Mouse (Mus musculus) G1E (cell line): ENCODE results near the gene Anapc16. TPM values are rescaled to one million over a fixed set of nuclear protein-coding genes. Genes with fewer than 3 reads are reported as not detected.
"Not testable (repeated sequence)": the region's sequence is repeated elsewhere in the genome, so short reads cannot be mapped to it uniquely, and the experiment has no call there.

Experiments
- ATAC-seq: 2 replicates; pipeline ENCODE4 v1.8.0; 2016; ENCODE audit warnings: mild to moderate bottlenecking; ENCODE audit not compliant: insufficient number of reproducible peaks, poor library complexity, low FRiP score, severe bottlenecking; ENCODE audit errors: extremely low read depth
- DNase-seq: peaks from one replicate; pipeline ENCODE4 v3.0.0; 2012; ENCODE audit warnings: low spot score
- H3K27me3 ChIP-seq: 2 replicates; pipeline ENCODE4 v1.6.1; 2012; ENCODE audit warnings: mild to moderate bottlenecking, low read length, inconsistent platforms; ENCODE audit not compliant: insufficient read depth
- H3K36me3 ChIP-seq: replicated peaks from 2 replicates; pipeline ENCODE3; 2012; ENCODE audit warnings: mild to moderate bottlenecking, inconsistent platforms
- H3K4me1 ChIP-seq: 2 replicates; pipeline ENCODE4 v1.6.1; 2012; ENCODE audit warnings: low read depth, low read length, inconsistent platforms, mixed read lengths; ENCODE audit not compliant: insufficient read depth
- H3K4me3 ChIP-seq: 2 replicates; pipeline ENCODE4 v1.5.1; 2012; ENCODE audit warnings: low read depth, mild to moderate bottlenecking, inconsistent platforms, low read length, moderate library complexity, mixed read lengths
- H3K9me3 ChIP-seq: replicated peaks from 2 replicates; pipeline ENCODE4 v1.6.1; 2012; ENCODE audit warnings: inconsistent platforms
- CTCF ChIP-seq: IDR thresholded peaks from 2 replicates; pipeline ENCODE4 v1.5.1; 2012; ENCODE audit warnings: low read depth, low read length, inconsistent platforms, mixed read lengths
- GATA1 ChIP-seq: IDR thresholded peaks from 2 replicates; pipeline ENCODE4 v1.6.1; 2012; ENCODE audit warnings: borderline replicate concordance, low read length, inconsistent platforms, mixed read lengths
- GATA2 ChIP-seq: IDR thresholded peaks from 2 replicates; pipeline ENCODE4 v1.6.1; 2012; ENCODE audit warnings: low read depth, low read length, inconsistent platforms, borderline replicate concordance
- POLR2AphosphoS5 ChIP-seq: IDR thresholded peaks from 2 replicates; pipeline ENCODE4 v1.6.1; 2012; ENCODE audit warnings: low read depth, low read length, inconsistent platforms; ENCODE audit not compliant: insufficient replicate concordance
- TAL1 ChIP-seq: conservative IDR thresholded peaks from 2 replicates; pipeline ENCODE4 v1.6.1; 2012; ENCODE audit warnings: low read depth, low read length, inconsistent platforms, mixed read lengths
- polyA plus RNA-seq: library from polyadenylated mRNA; stranded (reverse); fragments of >175 nt; gene quantifications from 2 replicates; pipeline ENCODE4 v1.2.3, GENCODE M21; 2012
- total RNA-seq, 2 experiments: library from RNA; stranded (forward) in 1 of 2; stranded (reverse) in 1 of 2; fragments of 200-1000 nt in 1 of 2; fragments of >200 nt in 1 of 2; fragmentation: Nextera tagmentation in 1 of 2; gene quantifications; 2 replicates each; pipeline ENCODE4 v1.2.3; 2014 to 2017

The Anapc16 gene
- total and polyA plus RNA-seq, 3 experiments: 26.3 to 43.2 (median 36.7) TPM

DNA sequence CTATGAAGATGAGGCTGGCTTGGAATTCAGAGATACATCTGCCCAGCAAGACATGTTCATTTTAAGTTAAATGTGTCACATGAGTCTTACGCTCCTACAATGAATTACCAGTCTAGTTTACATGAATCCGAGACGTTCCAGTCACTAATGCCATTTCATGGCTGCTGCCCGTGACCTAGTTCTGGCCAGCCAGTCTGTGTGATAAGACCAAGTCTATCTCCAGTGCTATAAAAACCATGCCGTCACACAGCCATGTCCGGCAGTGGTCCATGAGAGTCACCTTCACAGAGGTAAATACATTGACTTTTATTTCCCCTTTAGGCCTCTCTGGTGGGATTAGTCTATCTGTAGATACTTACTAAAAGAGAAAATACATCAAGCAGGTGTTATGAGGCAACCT, 7.0 kb downstream of the Anapc16 start:
- ATAC-seq: no peak
- DNase-seq: no peak
- no peak for TF ChIP-seq POLR2AphosphoS5
- no peak for TF ChIP-seq CTCF
- no peak for TF ChIP-seq GATA2
- TF ChIP-seq GATA1: no peak
- no peak for TF ChIP-seq TAL1
- Histone ChIP-seq H3K4me1 (peaks cover 14% of the 10 kb centered on the region), H3K27me3 (no peaks in the 10 kb centered on the region), H3K9me3 (no peaks in the 10 kb centered on the region), H3K36me3 (peaks cover 59% of the 10 kb centered on the region), H3K4me3 (no peak overlapping the region)

- not testable (repeated sequence) for H3K27me3 ChIP-seq, DNase-seq, H3K4me1 ChIP-seq, ATAC-seq, H3K9me3 ChIP-seq, H3K4me3 ChIP-seq
- H3K36me3 ChIP-seq: peaks cover 68% of the 10 kb centered on the region
Measured at GRCm38 (mm10) chr10:59993813-59994212, 9.1 kb downstream of the Anapc16 start.

- Histone ChIP-seq H3K27me3 (no peaks in the 10 kb centered on the region), H3K9me3 (no peaks in the 10 kb centered on the region), H3K4me1 (0 out of 2 replicates have a peak, but pooled peaks cover 3% of the 10 kb centered on the region), H3K36me3 (peaks cover 86% of the 10 kb centered on the region), H3K4me3 (no peak overlapping the region)
- ATAC-seq: no peak
- no peak for TF ChIP-seq POLR2AphosphoS5
- no peak for TF ChIP-seq TAL1
- no peak for TF ChIP-seq CTCF
- TF ChIP-seq GATA1: no peak
- TF ChIP-seq GATA2: no peak
- DNase-seq: no peak
Measured at GRCm38 (mm10) chr10:59992024-59992423, 10.9 kb downstream of the Anapc16 start.

DNA sequence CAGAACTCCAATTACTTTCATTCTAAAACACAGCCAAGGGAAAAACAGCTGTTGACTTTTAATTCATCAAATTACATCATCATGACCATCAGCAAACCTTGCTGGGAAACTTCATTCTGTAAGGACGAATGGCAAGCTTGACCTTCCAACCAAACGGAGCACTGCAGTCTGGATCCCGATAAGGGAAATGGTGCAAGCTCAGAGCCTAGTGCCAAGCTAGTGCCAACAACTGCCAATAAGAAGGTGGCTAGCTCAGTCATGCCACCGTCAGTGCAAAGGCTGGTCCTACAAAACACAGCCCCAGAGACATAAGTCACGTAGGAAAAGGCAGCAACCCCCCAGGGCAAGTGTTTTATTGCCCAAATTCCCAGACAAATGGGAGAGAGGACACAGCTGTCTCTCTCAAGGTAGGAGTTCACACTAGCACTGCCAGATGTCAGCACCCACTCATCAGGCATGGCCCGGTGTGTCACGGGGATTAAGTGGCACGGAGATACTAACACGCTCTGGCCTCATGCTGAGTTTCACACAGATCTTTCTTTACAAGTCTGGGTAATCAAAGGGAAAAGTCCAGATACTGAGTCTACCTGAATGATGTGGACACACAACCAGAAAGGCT, 11.6 kb downstream of the Anapc16 start:
- DNase-seq: no peak
- Histone ChIP-seq H3K4me1 (0 out of 2 replicates have a peak, but pooled peaks cover 3% of the 10 kb centered on the region), H3K36me3 (peaks cover 88% of the 10 kb centered on the region), H3K4me3 (no peak overlapping the region), H3K27me3 (no peaks in the 10 kb centered on the region), H3K9me3 (no peaks in the 10 kb centered on the region)
- ATAC-seq: no peak
- TF ChIP-seq POLR2AphosphoS5 (no peak), CTCF (no peak), GATA2 (no peak), GATA1 (no peak)

DNA sequence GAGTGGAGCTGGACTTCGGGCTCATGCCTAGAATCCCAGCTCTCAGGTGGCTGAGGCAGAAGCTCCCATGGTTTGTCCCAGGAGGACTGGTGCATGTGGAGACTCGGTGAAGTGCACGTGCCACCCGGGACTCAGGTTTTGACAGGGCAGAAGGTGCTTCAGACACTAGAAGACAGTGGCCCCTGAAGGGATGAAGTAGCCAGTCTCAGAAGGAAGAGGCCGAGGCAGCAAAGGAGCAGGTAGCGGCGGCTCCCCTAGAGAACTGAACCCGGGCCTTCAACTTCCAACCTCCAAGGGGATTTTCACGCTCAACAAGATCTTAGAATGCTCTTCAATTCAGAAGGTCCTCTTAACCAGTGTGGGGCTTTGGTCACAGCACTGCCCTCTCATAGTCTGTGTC, 12.5 kb downstream of the Anapc16 start:
- ATAC-seq: no peak

DNA sequence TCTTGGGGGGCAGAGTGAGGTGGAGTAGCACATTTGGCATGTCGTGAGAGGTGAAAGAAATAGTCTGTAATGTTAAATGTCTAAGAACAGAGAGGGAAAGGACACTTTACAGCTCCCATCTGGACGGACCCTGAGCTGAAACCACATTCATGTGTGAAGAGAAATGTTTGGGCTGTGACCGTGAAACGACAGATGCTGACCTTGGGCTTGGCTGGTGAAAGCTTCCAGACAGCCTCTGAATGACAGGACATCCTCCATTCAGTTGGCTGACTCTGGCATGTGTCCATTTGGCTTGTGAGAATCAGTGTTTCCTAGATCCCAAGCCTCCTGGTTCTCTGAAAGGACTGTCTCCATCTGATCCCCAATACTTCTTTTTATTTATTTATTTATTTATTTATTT, 14.9 kb downstream of the Anapc16 start:
- TF ChIP-seq GATA2: no peak
- TF ChIP-seq CTCF: no peak
- no peak for TF ChIP-seq GATA1
- no peak for TF ChIP-seq TAL1
- no peak for TF ChIP-seq POLR2AphosphoS5
- Histone ChIP-seq H3K4me3 (no peak overlapping the region), H3K4me1 (0 out of 2 replicates have a peak, but pooled peaks cover 3% of the 10 kb centered on the region), H3K9me3 (no peaks in the 10 kb centered on the region), H3K27me3 (no peaks in the 10 kb centered on the region), H3K36me3 (peaks cover 87% of the 10 kb centered on the region)
- DNase-seq (no peak), ATAC-seq (no peak)

More for the DNA sequence above, 12.5 kb downstream of the Anapc16 start:
- TF ChIP-seq GATA1 (no peak), TAL1 (no peak), POLR2AphosphoS5 (no peak), CTCF (no peak), GATA2 (no peak)
- H3K36me3 ChIP-seq: peaks cover 88% of the 10 kb centered on the region
- 0 out of 2 replicates have a peak, but pooled peaks cover 3% of the 10 kb centered on the region for H3K4me1 ChIP-seq
- H3K9me3 ChIP-seq: no peaks in the 10 kb centered on the region
- H3K4me3 ChIP-seq: no peak overlapping the region
- no peak for DNase-seq
- no peaks in the 10 kb centered on the region for H3K27me3 ChIP-seq
